Mouse (Mus musculus): ENCODE measurements around the gene Ntn4. TPM values are rescaled to one million over a fixed set of nuclear protein-coding genes. Genes with fewer than 3 reads are reported as not detected.
A peak's percentile ranks its signal among the peaks of the same experiment; 100 is the strongest.

Gene Ntn4
- polyA plus RNA-seq, 1 experiment: 8.3 TPM

DNA sequence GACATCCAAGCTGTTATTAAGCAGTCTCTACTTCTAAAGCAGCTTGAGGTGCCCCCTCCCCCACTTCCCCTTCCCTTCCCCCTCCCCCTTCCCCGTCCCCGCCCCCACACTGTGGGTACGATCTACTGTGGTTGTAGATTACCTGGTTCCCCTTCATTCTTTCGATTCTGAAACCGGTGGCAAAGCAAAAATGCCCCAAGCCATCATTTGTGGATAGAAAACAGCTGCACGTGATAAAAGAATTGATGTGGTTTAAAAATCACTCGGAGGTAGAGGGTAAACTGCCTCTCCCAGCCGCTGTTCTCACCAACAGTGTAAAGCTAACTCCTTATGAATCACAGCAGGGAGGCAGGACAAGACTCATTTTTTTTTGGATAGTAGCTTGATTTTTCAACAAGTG, 25.6 kb upstream of the Ntn4 start:
- DNase-seq (ENCODE audit: low read depth): no peak
- no peak for TF ChIP-seq POLR2A (IDR thresholded peaks at IDR 0.05; ENCODE audit: borderline replicate concordance, extremely low read depth, insufficient read depth, insufficient read length, poor library complexity, severe bottlenecking)
- no peak for TF ChIP-seq CTCF (IDR thresholded peaks at IDR 0.05; ENCODE audit: borderline replicate concordance, extremely low read depth, insufficient read depth, insufficient read length)

DNA sequence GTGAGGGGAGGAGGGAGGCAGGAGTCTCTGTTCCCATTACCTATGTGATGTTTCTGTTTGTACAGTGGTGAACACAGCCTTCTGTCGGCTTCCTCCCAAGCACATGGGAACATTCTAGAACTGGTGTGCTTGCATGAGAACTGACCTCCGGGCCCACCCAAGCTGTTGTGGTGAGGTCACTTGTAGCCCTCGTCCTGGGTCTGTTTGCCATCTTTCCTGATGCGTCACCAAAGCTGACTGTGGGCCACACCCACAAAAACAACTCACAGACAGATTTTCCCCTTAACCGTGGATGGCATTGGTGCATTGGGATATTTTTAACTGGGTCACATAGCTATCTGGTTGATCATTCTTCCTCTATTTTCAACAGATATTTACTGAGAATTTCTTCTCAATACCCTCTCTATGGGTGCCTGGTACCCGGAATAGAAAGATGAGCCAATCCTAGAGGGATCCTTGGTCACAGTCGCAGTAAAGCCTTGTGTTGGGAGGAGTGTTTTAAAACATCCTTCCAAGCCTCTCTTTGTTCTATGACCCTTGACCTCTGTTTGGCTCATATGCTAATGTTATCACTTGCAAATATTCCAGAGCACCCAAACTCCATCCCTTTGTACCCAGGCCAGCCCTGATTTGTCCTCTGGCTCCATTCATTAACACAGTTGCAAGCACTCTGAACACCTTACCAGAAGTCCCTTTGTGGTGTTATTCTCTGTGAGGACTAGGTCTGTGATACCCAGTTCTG, 19.9 kb upstream of the Ntn4 start:
- TF ChIP-seq CTCF (IDR thresholded peaks at IDR 0.05; ENCODE audit: borderline replicate concordance, extremely low read depth, insufficient read depth, insufficient read length) (no peak), POLR2A (IDR thresholded peaks at IDR 0.05; ENCODE audit: borderline replicate concordance, extremely low read depth, insufficient read depth, insufficient read length, poor library complexity, severe bottlenecking) (no peak)
- no peak for DNase-seq (ENCODE audit: low read depth)

DNA sequence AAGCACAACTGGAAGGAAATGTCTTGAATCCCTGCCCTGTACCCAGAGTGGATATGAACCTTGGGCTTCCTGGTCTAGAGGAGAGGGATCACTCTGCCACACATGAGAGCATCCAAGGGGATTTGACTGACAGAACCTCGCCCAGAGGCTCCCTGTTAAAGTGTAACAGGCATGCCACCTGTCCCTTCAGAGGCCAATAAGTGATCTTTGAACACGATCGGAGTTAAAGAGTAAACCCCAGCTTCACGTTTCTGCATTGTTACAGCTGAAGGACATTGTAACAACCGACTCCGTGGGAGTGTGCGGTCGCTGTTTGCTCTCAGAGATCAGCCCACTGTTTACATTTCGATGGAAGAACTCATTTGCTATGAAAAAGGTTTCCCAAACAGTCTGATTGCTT, 16.8 kb upstream of the Ntn4 start:
- TF ChIP-seq POLR2A (IDR thresholded peaks at IDR 0.05; ENCODE audit: borderline replicate concordance, extremely low read depth, insufficient read depth, insufficient read length, poor library complexity, severe bottlenecking) (no peak), CTCF (IDR thresholded peaks at IDR 0.05; ENCODE audit: borderline replicate concordance, extremely low read depth, insufficient read depth, insufficient read length) (no peak)
- DNase-seq (ENCODE audit: low read depth): no peak

DNA sequence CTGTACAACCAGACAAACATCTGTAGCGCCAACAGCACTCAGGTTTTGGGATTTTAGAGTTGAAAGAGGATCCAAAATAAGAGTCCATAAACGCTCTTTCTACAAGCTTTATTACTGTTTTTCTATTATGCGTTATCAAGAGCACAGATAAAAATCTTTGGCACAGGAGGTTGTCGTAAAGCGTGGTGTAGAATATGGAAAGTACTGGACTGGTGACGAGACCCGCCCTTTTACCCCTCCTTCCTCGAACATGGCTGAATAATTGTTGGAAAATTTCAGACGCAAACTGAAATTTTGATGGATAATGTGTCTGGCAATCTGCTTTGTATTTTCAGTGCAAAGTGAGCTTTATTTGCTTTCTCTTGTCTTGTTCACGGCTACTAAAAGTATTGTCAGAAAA, 16.3 kb upstream of the Ntn4 start:
- no peak for DNase-seq (ENCODE audit: low read depth)
- TF ChIP-seq POLR2A (IDR thresholded peaks at IDR 0.05; ENCODE audit: borderline replicate concordance, extremely low read depth, insufficient read depth, insufficient read length, poor library complexity, severe bottlenecking): no peak
- TF ChIP-seq CTCF (IDR thresholded peaks at IDR 0.05; ENCODE audit: borderline replicate concordance, extremely low read depth, insufficient read depth, insufficient read length): no peak

DNA sequence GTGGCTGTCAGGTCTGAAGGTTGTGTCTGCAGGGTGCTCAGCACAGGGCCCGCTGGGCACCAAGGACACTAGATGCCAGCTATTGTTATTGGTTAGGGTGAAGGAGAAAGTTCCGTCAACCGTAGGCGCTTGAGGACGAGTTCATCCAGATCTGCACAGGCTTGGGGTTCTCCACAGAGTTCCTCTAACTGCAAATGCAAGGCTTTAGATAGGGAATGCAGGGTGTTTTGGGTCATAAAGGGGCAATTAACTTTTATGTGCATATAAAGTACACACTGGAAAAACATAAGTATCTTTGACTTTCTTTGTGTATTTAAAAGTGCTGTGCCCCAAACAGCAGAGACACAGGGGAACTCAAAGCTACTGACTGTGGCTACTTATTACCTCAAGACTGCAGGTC, 10.2 kb upstream of the Ntn4 start:
- DNase-seq (ENCODE audit: low read depth): no peak
- TF ChIP-seq CTCF (IDR thresholded peaks at IDR 0.05; ENCODE audit: borderline replicate concordance, extremely low read depth, insufficient read depth, insufficient read length) (no peak), POLR2A (IDR thresholded peaks at IDR 0.05; ENCODE audit: borderline replicate concordance, extremely low read depth, insufficient read depth, insufficient read length, poor library complexity, severe bottlenecking) (no peak)

DNA sequence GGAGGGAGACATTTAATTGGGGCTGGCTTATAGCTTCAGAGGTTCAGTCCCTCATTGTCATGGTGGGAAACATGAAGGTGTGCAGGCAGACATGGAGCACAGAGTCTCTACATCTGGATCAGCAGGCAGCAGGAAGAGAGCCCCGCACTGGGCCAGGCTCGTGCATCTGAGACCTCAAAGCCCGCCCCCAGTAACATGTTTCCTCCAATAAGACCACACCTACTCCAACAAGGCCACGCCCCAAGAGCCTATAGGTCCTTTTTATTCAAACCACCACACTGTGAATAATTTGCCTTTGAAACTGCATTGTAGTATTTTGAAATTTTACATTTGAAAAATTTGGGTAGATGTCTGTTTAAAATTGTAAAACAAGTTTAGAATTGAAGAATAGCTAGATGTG, 8.4 kb upstream of the Ntn4 start:
- TF ChIP-seq CTCF (IDR thresholded peaks at IDR 0.05; ENCODE audit: borderline replicate concordance, extremely low read depth, insufficient read depth, insufficient read length) (no peak), POLR2A (IDR thresholded peaks at IDR 0.05; ENCODE audit: borderline replicate concordance, extremely low read depth, insufficient read depth, insufficient read length, poor library complexity, severe bottlenecking) (no peak)
- no peak for DNase-seq (ENCODE audit: low read depth)

DNA sequence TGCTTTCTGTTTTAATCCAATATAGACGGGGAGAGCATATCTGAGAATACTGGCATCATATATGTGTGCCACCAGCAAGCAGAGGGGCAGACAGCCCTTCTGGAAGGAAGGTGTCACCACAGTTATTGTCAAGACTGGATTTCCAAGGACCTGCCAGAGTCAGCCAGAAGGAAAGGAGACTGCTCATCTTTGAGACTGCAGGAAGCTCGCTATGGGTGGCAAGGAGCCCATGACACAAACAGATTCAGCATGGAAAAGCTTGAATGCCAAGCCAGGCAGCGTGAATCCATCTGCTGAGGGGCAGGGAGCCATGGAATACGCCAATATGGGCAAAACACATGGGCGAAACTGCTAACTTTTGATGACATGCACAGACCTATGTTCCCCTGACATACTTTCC, 6.9 kb upstream of the Ntn4 start:
- peak; percentile 86 for DNase-seq (ENCODE audit: low read depth)
- no peak for TF ChIP-seq POLR2A (IDR thresholded peaks at IDR 0.05; ENCODE audit: borderline replicate concordance, extremely low read depth, insufficient read depth, insufficient read length, poor library complexity, severe bottlenecking)
- TF ChIP-seq CTCF (IDR thresholded peaks at IDR 0.05; ENCODE audit: borderline replicate concordance, extremely low read depth, insufficient read depth, insufficient read length): no peak

DNA sequence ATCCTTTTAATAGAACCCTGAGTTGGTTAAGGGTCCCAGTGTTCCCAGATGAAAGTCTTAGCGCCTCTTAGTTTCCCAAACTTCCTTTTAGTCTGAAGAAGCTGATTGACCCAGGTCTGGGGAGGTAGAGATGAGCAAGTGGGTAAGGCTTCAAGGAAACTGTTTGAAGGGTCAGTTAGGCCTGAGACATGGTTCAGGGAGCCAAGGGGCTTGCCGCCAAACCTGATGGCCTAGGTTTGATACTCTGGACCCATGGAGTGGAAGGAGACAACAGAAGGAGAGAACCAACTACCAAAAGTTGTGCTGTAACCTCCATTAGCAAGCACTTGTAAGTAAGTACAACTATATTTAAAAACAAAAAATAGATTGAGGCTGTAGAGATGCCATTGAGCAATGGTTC, 6.5 kb upstream of the Ntn4 start:
- TF ChIP-seq CTCF (IDR thresholded peaks at IDR 0.05; ENCODE audit: borderline replicate concordance, extremely low read depth, insufficient read depth, insufficient read length) (no peak), POLR2A (IDR thresholded peaks at IDR 0.05; ENCODE audit: borderline replicate concordance, extremely low read depth, insufficient read depth, insufficient read length, poor library complexity, severe bottlenecking) (no peak)
- no peak for DNase-seq (ENCODE audit: low read depth)

DNA sequence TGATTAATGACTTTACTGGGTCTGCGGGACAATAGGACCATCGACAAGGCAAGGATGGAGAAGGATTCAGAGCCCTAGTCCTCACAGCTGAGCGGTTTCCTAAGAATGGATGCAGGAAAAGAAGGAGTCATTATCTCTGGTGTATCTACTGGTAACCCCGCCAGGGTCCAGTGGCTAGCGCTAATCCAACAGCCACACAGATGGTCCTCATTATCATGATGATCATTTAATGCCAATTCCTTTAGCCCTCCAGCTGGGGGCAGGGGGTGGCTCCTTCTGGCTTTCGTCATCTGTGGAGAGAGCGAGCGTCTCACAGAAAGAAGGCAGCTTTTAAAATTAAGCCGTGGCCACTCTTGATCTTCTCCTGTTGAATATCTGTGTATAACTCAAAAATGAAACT, 4.5 kb upstream of the Ntn4 start:
- peak; percentile 59 for DNase-seq (ENCODE audit: low read depth)
- no peak for TF ChIP-seq CTCF (IDR thresholded peaks at IDR 0.05; ENCODE audit: borderline replicate concordance, extremely low read depth, insufficient read depth, insufficient read length)
- TF ChIP-seq POLR2A (IDR thresholded peaks at IDR 0.05; ENCODE audit: borderline replicate concordance, extremely low read depth, insufficient read depth, insufficient read length, poor library complexity, severe bottlenecking): no peak

DNA sequence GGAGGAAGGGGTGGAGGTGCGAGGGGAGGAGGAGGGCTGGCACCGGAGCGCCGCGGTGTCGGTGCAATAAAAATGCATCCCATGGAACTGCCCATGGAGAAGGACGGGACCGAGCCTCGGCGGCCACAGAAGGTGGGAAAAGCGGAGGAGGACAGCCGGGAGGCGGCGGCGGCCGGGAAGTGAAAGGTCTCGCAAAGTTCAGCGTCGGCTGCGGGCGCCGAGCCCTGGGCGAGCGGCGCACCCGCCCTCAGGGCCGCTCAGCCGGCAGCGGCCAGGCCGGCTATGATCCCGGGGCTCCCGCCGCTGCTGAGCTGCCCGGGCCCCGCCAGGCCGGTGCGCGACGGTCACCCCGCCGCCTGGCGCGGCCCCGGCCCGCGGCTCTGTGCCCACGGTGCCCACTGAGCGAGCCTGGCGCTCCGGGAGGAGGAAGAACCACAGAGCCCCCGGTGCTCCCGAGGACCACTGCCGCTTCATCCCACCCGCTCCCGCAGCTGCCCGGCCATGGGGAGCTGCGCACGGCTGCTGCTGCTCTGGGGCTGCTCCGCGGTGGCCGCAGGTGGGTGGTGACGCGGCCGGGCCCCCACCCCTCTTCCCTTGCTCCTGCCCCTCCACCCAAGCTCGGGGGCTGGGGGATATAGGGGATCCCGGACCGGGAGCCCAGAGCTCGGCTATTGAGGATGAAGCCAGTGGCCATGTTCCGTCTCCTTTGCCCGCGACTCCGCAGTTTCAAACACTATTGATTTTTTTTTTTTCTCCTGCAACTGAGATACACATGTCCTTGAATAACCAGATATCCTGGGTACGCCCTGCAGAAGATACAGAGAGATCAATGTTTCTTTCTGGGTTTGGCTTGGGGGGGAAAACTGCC, 706 bp downstream of the Ntn4 start:
- no peak for TF ChIP-seq CTCF (IDR thresholded peaks at IDR 0.05; ENCODE audit: borderline replicate concordance, extremely low read depth, insufficient read depth, insufficient read length)
- 0 out of 2 replicates have a peak, but pooled peaks have one; percentile 37 for TF ChIP-seq POLR2A (IDR thresholded peaks at IDR 0.05; ENCODE audit: borderline replicate concordance, extremely low read depth, insufficient read depth, insufficient read length, poor library complexity, severe bottlenecking)

DNA sequence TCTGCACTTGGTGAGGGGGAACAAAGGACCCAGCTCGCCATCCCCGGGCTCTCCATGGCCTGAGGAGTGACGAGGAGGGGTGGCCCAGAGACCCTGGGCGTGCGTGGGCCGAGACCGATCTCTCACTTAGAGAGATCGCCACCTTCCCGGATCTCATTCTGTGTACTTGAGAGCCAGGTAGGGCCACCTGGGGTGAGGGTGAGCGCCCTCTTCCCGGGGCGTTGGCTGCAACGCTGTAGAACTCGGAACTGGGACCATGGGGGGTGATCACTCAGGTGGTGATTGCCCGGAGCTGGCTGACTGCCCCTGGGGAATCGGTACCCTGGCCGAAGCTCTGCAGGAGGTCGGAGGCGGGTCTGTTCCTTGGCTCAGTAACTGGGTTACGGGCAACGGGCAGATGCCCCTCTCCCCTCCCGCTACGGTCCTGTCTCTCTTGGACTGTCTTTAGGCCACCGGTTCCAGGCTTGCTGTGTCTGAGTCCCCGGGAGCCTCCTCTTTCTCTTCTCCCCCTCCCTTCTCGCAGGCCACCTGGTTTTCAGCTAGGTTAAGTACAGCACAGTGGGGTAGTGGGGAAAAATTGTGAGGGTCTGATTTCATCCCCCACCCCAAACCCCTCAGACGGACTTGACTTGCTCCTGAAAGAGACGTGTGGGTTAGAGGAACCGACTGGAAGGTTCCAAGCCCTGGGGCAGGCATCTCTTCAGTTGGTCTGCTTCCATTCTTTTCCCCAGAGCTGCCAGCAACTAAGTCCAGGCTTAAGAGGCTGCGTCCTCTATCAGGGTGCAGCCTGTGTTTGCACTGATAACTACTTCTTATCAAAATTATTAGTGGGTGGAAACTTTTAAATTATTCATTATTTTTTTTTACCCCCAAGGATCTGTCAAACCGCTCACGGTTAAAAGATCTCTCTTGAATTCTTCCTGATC, 1.6 kb downstream of the Ntn4 start:
- TF ChIP-seq POLR2A (IDR thresholded peaks at IDR 0.05; ENCODE audit: borderline replicate concordance, extremely low read depth, insufficient read depth, insufficient read length, poor library complexity, severe bottlenecking) (0 out of 2 replicates have a peak, but pooled peaks have one; percentile 13), CTCF (IDR thresholded peaks at IDR 0.05; ENCODE audit: borderline replicate concordance, extremely low read depth, insufficient read depth, insufficient read length) (no peak)
- peak; percentile 64 for DNase-seq (ENCODE audit: low read depth)

More for the DNA sequence above, 706 bp downstream of the Ntn4 start:
- DNase-seq (ENCODE audit: low read depth): peak; percentile 67
